Mouse (Mus musculus): ENCODE measurements around the gene Timmdc1. TPM values are rescaled to one million over a fixed set of nuclear protein-coding genes. Genes with fewer than 3 reads are reported as not detected.

Timmdc1 gene
- polyA plus RNA-seq, 1 experiment from 2014 or later = 21.5 TPM

DNA sequence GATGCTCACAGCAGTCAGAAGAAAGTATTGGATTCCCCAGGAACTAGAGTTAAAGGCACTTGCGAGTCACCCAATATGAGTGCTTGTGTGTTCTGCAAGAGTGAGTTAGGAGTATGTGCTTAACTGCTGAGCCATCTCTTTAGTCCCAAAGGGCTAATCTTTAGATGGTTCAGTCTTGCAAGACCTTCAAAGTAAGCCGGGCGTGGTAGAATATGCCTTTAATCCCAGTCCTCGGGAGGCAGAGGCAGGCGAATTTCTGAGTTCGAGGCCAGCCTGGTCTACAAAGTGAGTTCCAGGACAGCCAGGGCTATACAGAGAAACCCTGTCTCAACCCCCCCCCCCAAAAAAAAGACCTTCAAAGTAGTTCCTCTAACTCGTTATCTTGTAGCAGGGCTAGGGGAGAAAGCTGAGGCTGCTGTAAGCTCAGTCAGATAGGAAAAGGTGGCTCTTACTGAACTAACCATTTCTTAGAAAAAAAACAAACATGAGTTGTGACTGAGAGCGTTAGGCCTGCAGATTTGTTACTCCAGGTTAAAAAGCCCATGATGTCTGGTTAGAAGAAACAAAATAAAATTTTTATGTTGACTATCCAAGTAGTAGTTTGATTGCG, 47.7 kb downstream of the Timmdc1 start:
- 92% methylated on average over 9 of the region's 9 CpGs for whole genome bisulfite sequencing
- no peaks in the 10 kb centered on the region for H3K27me3 ChIP-seq (ENCODE audit: control insufficient read depth, insufficient read depth, low read length)
- H3K9me3 ChIP-seq (replicated peaks; ENCODE audit: control insufficient read depth, low read length) = no peaks in the 10 kb centered on the region
- no peak overlapping the region for H3K9ac ChIP-seq (replicated peaks; ENCODE audit: low read length)
- no peak overlapping the region for H3K27ac ChIP-seq (replicated peaks; ENCODE audit: low read depth, low read length)
- no peak overlapping the region for H3K4me2 ChIP-seq (ENCODE audit: low read depth, low read length)
- no peak for ATAC-seq (replicated peaks; ENCODE audit: insufficient number of reproducible peaks, low FRiP score, low TSS enrichment, low read depth)
- no peak for DNase-seq (ENCODE audit: low spot score)
- no peaks in the 10 kb centered on the region for H3K36me3 ChIP-seq (replicated peaks; ENCODE audit: control insufficient read depth, insufficient read depth, low read depth, low read length)
- no peaks in the 10 kb centered on the region for H3K4me1 ChIP-seq (ENCODE audit: control insufficient read depth, insufficient read depth, low read length)
- no peak overlapping the region for H3K4me3 ChIP-seq (ENCODE audit: low read depth, low read length)

- no peak for DNase-seq (ENCODE audit: low spot score)
Measured at GRCm38 (mm10) chr16:38473661-38474060, 48.8 kb downstream of the Timmdc1 start.

DNA sequence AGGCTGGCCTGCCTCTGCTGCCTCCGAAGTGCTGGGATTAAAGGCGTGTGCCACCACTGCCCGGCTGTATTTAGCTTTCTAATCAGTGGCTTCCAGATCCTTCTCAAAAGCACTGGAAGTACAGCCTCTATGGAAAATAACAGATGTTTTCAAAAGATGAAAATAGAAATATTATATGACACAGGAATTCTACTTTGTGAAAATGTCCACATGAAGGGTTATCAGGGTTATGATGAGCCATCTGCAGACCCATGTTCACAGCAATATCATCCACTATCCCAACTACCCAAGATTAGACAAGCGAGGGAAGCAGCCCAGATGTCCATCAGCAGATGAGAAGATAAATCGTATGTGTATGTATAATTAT, 50.0 kb downstream of the Timmdc1 start:
- Histone ChIP-seq H3K27me3 (ENCODE audit: control insufficient read depth, insufficient read depth, low read length) (no peaks in the 10 kb centered on the region), H3K4me3 (ENCODE audit: low read depth, low read length) (no peak overlapping the region), H3K4me1 (ENCODE audit: control insufficient read depth, insufficient read depth, low read length) (no peaks in the 10 kb centered on the region), H3K27ac (replicated peaks; ENCODE audit: low read depth, low read length) (no peak overlapping the region), H3K9ac (replicated peaks; ENCODE audit: low read length) (no peak overlapping the region), H3K9me3 (replicated peaks; ENCODE audit: control insufficient read depth, low read length) (no peaks in the 10 kb centered on the region), H3K36me3 (replicated peaks; ENCODE audit: control insufficient read depth, insufficient read depth, low read depth, low read length) (no peaks in the 10 kb centered on the region), H3K4me2 (ENCODE audit: low read depth, low read length) (no peak overlapping the region)
- 87% methylated on average over 5 of the region's 5 CpGs for WGBS
- DNase-seq (ENCODE audit: low spot score) (no peak), ATAC-seq (replicated peaks; ENCODE audit: insufficient number of reproducible peaks, low FRiP score, low TSS enrichment, low read depth) (no peak)

More at GRCm38 (mm10) chr16:38473661-38474060, 48.8 kb downstream of the Timmdc1 start:
- Histone ChIP-seq H3K9me3 (replicated peaks; ENCODE audit: control insufficient read depth, low read length) (no peaks in the 10 kb centered on the region), H3K36me3 (replicated peaks; ENCODE audit: control insufficient read depth, insufficient read depth, low read depth, low read length) (no peaks in the 10 kb centered on the region), H3K4me2 (ENCODE audit: low read depth, low read length) (no peak overlapping the region), H3K27ac (replicated peaks; ENCODE audit: low read depth, low read length) (no peak overlapping the region), H3K4me3 (ENCODE audit: low read depth, low read length) (no peak overlapping the region), H3K4me1 (ENCODE audit: control insufficient read depth, insufficient read depth, low read length) (no peaks in the 10 kb centered on the region), H3K27me3 (ENCODE audit: control insufficient read depth, insufficient read depth, low read length) (no peaks in the 10 kb centered on the region), H3K9ac (replicated peaks; ENCODE audit: low read length) (no peak overlapping the region)
- 87% methylated on average over 5 of the region's 5 CpGs for WGBS
- no peak for ATAC-seq (replicated peaks; ENCODE audit: insufficient number of reproducible peaks, low FRiP score, low TSS enrichment, low read depth)

DNA sequence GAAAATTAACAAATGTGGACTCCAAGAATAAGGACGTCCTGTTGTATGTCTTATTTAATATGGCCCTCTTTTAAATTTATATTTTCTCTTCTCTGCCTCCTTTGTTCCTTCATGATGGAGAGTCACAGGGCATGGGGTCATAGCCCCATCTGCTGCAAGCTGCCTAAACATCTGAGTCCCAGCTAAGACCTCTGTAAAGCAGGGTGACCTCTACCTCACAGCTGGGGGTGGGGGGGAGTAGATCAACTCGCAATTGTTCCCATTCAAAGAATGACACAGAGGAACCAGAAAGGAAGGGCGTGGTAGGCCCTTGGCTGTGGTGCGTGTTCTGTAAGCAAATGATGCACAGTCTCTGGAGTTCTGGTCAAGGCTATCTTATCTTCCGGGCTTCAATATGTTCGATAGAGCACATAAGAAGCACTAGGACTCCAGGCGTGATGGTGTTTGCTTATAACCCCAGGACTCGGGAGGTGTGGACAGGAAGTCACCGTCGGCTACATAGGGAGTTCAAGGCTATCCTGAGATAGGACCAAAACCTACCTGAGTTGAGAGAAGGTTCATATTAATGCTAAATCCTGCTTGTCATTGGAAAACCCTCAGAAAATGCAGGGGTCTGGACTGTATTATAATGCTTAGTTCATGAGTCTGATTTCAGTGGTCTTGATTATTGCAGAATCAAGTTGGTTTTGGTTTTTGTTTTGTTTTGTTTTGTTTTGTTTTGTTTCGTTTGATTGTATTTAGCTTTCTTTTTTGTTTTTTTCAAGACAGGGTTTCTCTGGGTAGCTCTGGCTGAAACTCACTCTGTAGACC, 50.6 kb downstream of the Timmdc1 start:
- DNase-seq (ENCODE audit: low spot score) (no peak), ATAC-seq (replicated peaks; ENCODE audit: insufficient number of reproducible peaks, low FRiP score, low TSS enrichment, low read depth) (no peak)
- Histone ChIP-seq H3K4me1 (ENCODE audit: control insufficient read depth, insufficient read depth, low read length) (no peaks in the 10 kb centered on the region), H3K4me3 (ENCODE audit: low read depth, low read length) (no peak overlapping the region), H3K27me3 (ENCODE audit: control insufficient read depth, insufficient read depth, low read length) (no peaks in the 10 kb centered on the region), H3K9me3 (replicated peaks; ENCODE audit: control insufficient read depth, low read length) (no peaks in the 10 kb centered on the region), H3K9ac (replicated peaks; ENCODE audit: low read length) (no peak overlapping the region), H3K4me2 (ENCODE audit: low read depth, low read length) (no peak overlapping the region), H3K27ac (replicated peaks; ENCODE audit: low read depth, low read length) (no peak overlapping the region), H3K36me3 (replicated peaks; ENCODE audit: control insufficient read depth, insufficient read depth, low read depth, low read length) (no peaks in the 10 kb centered on the region)
- WGBS = 79% methylated on average over 11 of the region's 11 CpGs

GRCm38 (mm10) chr16:38469437-38469836, 53.0 kb downstream of the Timmdc1 start:
- H3K36me3 ChIP-seq (replicated peaks; ENCODE audit: control insufficient read depth, insufficient read depth, low read depth, low read length) = no peaks in the 10 kb centered on the region
- DNase-seq (ENCODE audit: low spot score) (no peak), ATAC-seq (replicated peaks; ENCODE audit: insufficient number of reproducible peaks, low FRiP score, low TSS enrichment, low read depth) (no peak)
- no peak overlapping the region for H3K9ac ChIP-seq (replicated peaks; ENCODE audit: low read length)
- 69% methylated on average over 8 of the region's 8 CpGs for WGBS
- H3K27ac ChIP-seq (replicated peaks; ENCODE audit: low read depth, low read length) = no peak overlapping the region
- no peaks in the 10 kb centered on the region for H3K4me1 ChIP-seq (ENCODE audit: control insufficient read depth, insufficient read depth, low read length)
- no peak overlapping the region for H3K4me2 ChIP-seq (ENCODE audit: low read depth, low read length)
- H3K27me3 ChIP-seq (ENCODE audit: control insufficient read depth, insufficient read depth, low read length) = no peaks in the 10 kb centered on the region
- H3K4me3 ChIP-seq (ENCODE audit: low read depth, low read length) = no peak overlapping the region
- H3K9me3 ChIP-seq (replicated peaks; ENCODE audit: control insufficient read depth, low read length) = no peaks in the 10 kb centered on the region

DNA sequence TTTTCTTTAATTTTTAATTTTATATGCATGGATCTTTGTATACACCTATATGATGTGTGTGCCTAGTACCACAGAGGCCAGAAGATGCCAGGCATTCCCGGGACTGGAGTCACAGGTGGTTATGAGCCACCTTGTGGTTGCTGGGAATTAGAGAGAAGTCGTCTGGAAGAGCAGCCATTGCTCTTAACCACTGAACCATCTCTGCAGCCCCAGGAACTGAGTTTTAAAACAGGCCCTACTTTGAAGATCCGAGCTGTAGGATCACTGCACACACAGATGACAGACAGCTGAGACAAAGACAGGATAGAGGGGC, 53.8 kb downstream of the Timmdc1 start:
- H3K36me3 ChIP-seq (replicated peaks; ENCODE audit: control insufficient read depth, insufficient read depth, low read depth, low read length) = no peaks in the 10 kb centered on the region
- H3K9ac ChIP-seq (replicated peaks; ENCODE audit: low read length) = no peak overlapping the region
- no peak overlapping the region for H3K27ac ChIP-seq (replicated peaks; ENCODE audit: low read depth, low read length)
- WGBS = 35% methylated on average over 3 of the region's 3 CpGs
- no peaks in the 10 kb centered on the region for H3K4me1 ChIP-seq (ENCODE audit: control insufficient read depth, insufficient read depth, low read length)
- H3K27me3 ChIP-seq (ENCODE audit: control insufficient read depth, insufficient read depth, low read length) = no peaks in the 10 kb centered on the region
- no peak overlapping the region for H3K4me2 ChIP-seq (ENCODE audit: low read depth, low read length)
- no peaks in the 10 kb centered on the region for H3K9me3 ChIP-seq (replicated peaks; ENCODE audit: control insufficient read depth, low read length)
- H3K4me3 ChIP-seq (ENCODE audit: low read depth, low read length) = no peak overlapping the region
- ATAC-seq (replicated peaks; ENCODE audit: insufficient number of reproducible peaks, low FRiP score, low TSS enrichment, low read depth) (no peak), DNase-seq (ENCODE audit: low spot score) (no peak)

- H3K9me3 ChIP-seq (replicated peaks; ENCODE audit: control insufficient read depth, low read length) = no peaks in the 10 kb centered on the region
- no peak for ATAC-seq (replicated peaks; ENCODE audit: insufficient number of reproducible peaks, low FRiP score, low TSS enrichment, low read depth)
- H3K27me3 ChIP-seq (ENCODE audit: control insufficient read depth, insufficient read depth, low read length) = no peaks in the 10 kb centered on the region
- H3K27ac ChIP-seq (replicated peaks; ENCODE audit: low read depth, low read length) = no peak overlapping the region
- H3K9ac ChIP-seq (replicated peaks; ENCODE audit: low read length) = no peak overlapping the region
- WGBS = 78% methylated on average over 8 of the region's 8 CpGs
- no peaks in the 10 kb centered on the region for H3K4me1 ChIP-seq (ENCODE audit: control insufficient read depth, insufficient read depth, low read length)
- H3K4me3 ChIP-seq (ENCODE audit: low read depth, low read length) = no peak overlapping the region
- H3K4me2 ChIP-seq (ENCODE audit: low read depth, low read length) = no peak overlapping the region
- no peak for DNase-seq (ENCODE audit: low spot score)
- no peaks in the 10 kb centered on the region for H3K36me3 ChIP-seq (replicated peaks; ENCODE audit: control insufficient read depth, insufficient read depth, low read depth, low read length)
Measured at GRCm38 (mm10) chr16:38467917-38468705, 54.4 kb downstream of the Timmdc1 start.
